Mouse (Mus musculus) MEL (cell line): ENCODE measurements around the gene Cep85l. TPM values are rescaled to one million over a fixed set of nuclear protein-coding genes. Genes with fewer than 3 reads are reported as not detected.

Experiments used
- DNase-seq: peaks from one replicate; pipeline ENCODE4 v3.0.0; 2011; ENCODE audit warnings: low read depth, low spot score
- H3K27ac ChIP-seq: 2 replicates; pipeline ENCODE4 v1.5.1; 2012; ENCODE audit warnings: low read depth, mild to moderate bottlenecking, control low read depth, low read length, moderate library complexity; ENCODE audit not compliant: control insufficient read depth
- H3K27me3 ChIP-seq, 2 experiments: fragments of 150-350 bp in 1 of 2; sonication (generic) in 1 of 2; 2 replicates each; pipeline ENCODE4 v1.6.1; 2012; ENCODE audit warnings: low read length in 2 of 2, mild to moderate bottlenecking in 2 of 2, improper control_type of control experiment in 1 of 2, moderate library complexity in 1 of 2; ENCODE audit not compliant: insufficient read depth in 2 of 2, control insufficient read depth in 1 of 2
- H3K36me3 ChIP-seq, 2 experiments: 2 replicates each; pipeline ENCODE4 v1.6.1; 2012 to 2014; ENCODE audit warnings: low read length in 2 of 2, improper control_type of control experiment in 1 of 2, inconsistent platforms in 1 of 2, mild to moderate bottlenecking in 1 of 2; ENCODE audit not compliant: insufficient read depth in 2 of 2, control insufficient read depth in 1 of 2
- H3K4me1 ChIP-seq, 2 experiments: fragments of 150-350 bp in 1 of 2; sonication (generic) in 1 of 2; 2 replicates each; pipeline ENCODE4 v1.6.1; 2012; ENCODE audit warnings: low read length in 2 of 2, improper control_type of control experiment in 1 of 2, mild to moderate bottlenecking in 1 of 2; ENCODE audit not compliant: insufficient read depth in 2 of 2, control insufficient read depth in 1 of 2
- H3K4me3 ChIP-seq, 2 experiments: fragments of 150-350 bp in 1 of 2; sonication (generic) in 1 of 2; 2 replicates each; pipeline ENCODE4 v1.5.1; 2012; ENCODE audit warnings: low read depth in 2 of 2, low read length in 2 of 2, mild to moderate bottlenecking in 2 of 2, moderate library complexity in 2 of 2, control low read depth in 1 of 2, improper control_type of control experiment in 1 of 2; ENCODE audit not compliant: control insufficient read depth in 1 of 2, insufficient read depth in 1 of 2
- H3K79me2 ChIP-seq: 2 replicates; pipeline ENCODE4 v1.6.1; 2012; ENCODE audit warnings: mild to moderate bottlenecking, low read length, moderate library complexity; ENCODE audit not compliant: control insufficient read depth, poor library complexity, insufficient read depth
- H3K9ac ChIP-seq: 2 replicates; pipeline ENCODE4 v1.6.1; 2012; ENCODE audit warnings: low read depth, mild to moderate bottlenecking, control low read depth, low read length, moderate library complexity; ENCODE audit not compliant: control insufficient read depth, poor library complexity, severe bottlenecking
- H3K9me3 ChIP-seq: fragments of 150-350 bp; sonication (generic); replicated peaks from 2 replicates; pipeline ENCODE4 v1.6.1; 2012; ENCODE audit warnings: mild to moderate bottlenecking, low read length, improper control_type of control experiment, moderate library complexity; ENCODE audit not compliant: insufficient read depth
- CTCF ChIP-seq, 3 experiments: IDR thresholded peaks in 2 of 3; conservative IDR thresholded peaks in 1 of 3; 2 replicates each; pipeline ENCODE4 v1.5.1; 2011 to 2012; ENCODE audit warnings: low read length in 3 of 3, low read depth in 2 of 3, mild to moderate bottlenecking in 2 of 3, improper control_type of control experiment in 1 of 3, inconsistent platforms in 1 of 3, mixed read lengths in 1 of 3, moderate library complexity in 1 of 3; ENCODE audit not compliant: control insufficient read depth in 1 of 3, insufficient read depth in 1 of 3, poor library complexity in 1 of 3, severe bottlenecking in 1 of 3
- ELF1 ChIP-seq: IDR thresholded peaks from 2 replicates; pipeline ENCODE4 v1.6.1; 2014; ENCODE audit warnings: low read depth, mild to moderate bottlenecking, inconsistent platforms, low read length, improper control_type of control experiment, moderate library complexity
- EP300 ChIP-seq, 2 experiments: IDR thresholded peaks; 2 replicates each; pipeline ENCODE4 v1.6.1; 2011; ENCODE audit warnings: improper control_type of control experiment in 2 of 2, low read length in 2 of 2, low read depth in 1 of 2, mild to moderate bottlenecking in 1 of 2
- MYB ChIP-seq: IDR thresholded peaks from 2 replicates; pipeline ENCODE4 v1.6.1; 2011; ENCODE audit warnings: mild to moderate bottlenecking, low read depth, low read length, improper control_type of control experiment
- NRF1 ChIP-seq: IDR thresholded peaks from 2 replicates; pipeline ENCODE4 v1.6.1; 2014; ENCODE audit warnings: low read depth, mild to moderate bottlenecking, inconsistent platforms, low read length, improper control_type of control experiment, moderate library complexity; ENCODE audit not compliant: poor library complexity, insufficient read depth, severe bottlenecking
- POLR2A ChIP-seq, 2 experiments: IDR thresholded peaks; 2 replicates each; pipeline ENCODE4 v1.6.1; 2011 to 2012; ENCODE audit warnings: low read length in 2 of 2, mild to moderate bottlenecking in 2 of 2, control low read depth in 1 of 2, improper control_type of control experiment in 1 of 2, low read depth in 1 of 2, moderate library complexity in 1 of 2; ENCODE audit not compliant: control insufficient read depth in 1 of 2, insufficient read depth in 1 of 2, poor library complexity in 1 of 2
- SIN3A ChIP-seq: IDR thresholded peaks from 2 replicates; pipeline ENCODE4 v1.6.1; 2012; ENCODE audit warnings: low read length, improper control_type of control experiment, inconsistent platforms
- SMC3 ChIP-seq: IDR thresholded peaks from 2 replicates; pipeline ENCODE4 v1.6.1; 2011; ENCODE audit warnings: low read depth, low read length, improper control_type of control experiment
- TBP ChIP-seq: IDR thresholded peaks from 2 replicates; pipeline ENCODE4 v1.8.0; 2011; ENCODE audit warnings: low read depth, low read length, improper control_type of control experiment
- USF2 ChIP-seq, 2 experiments: IDR thresholded peaks; 2 replicates each; pipeline ENCODE4 v1.6.1; 2011 to 2012; ENCODE audit warnings: improper control_type of control experiment in 2 of 2, low read length in 2 of 2, borderline replicate concordance in 1 of 2, inconsistent platforms in 1 of 2, low read depth in 1 of 2, mild to moderate bottlenecking in 1 of 2; ENCODE audit not compliant: insufficient read depth in 1 of 2
- ZC3H11A ChIP-seq: IDR thresholded peaks from 2 replicates; pipeline ENCODE4 v1.6.1; 2012; ENCODE audit warnings: low read depth, mild to moderate bottlenecking, inconsistent platforms, low read length, improper control_type of control experiment
- ZKSCAN1 ChIP-seq: IDR thresholded peaks from 2 replicates; pipeline ENCODE4 v1.6.1; 2012; ENCODE audit warnings: low read depth, mild to moderate bottlenecking, inconsistent platforms, low read length, improper control_type of control experiment, moderate library complexity
- ZNF384 ChIP-seq: IDR thresholded peaks from 2 replicates; pipeline ENCODE4 v1.6.1; 2012; ENCODE audit warnings: low read depth, mild to moderate bottlenecking, inconsistent platforms, low read length, improper control_type of control experiment
- polyA plus RNA-seq, 2 experiments: library from polyadenylated mRNA; stranded (reverse) in 1 of 2; unstranded in 1 of 2; fragments of >175 nt in 1 of 2; fragments of >200 nt in 1 of 2; gene quantifications; 2 replicates each; pipeline versions ENCODE4 v1.2.1 to v1.2.4; 2012; ENCODE audit warnings: low replicate concordance in 2 of 2, low read depth in 1 of 2; ENCODE audit not compliant: insufficient read length in 2 of 2, insufficient read depth in 1 of 2, missing spikeins in 1 of 2
- total RNA-seq: library from RNA; depleted of rRNA; stranded (reverse); fragments of 300-350 nt; gene quantifications from 2 replicates; pipeline ENCODE4 v1.2.3, GENCODE M21; 2012

Cep85l gene
- total and polyA plus RNA-seq, 3 experiments = 2.2 to 43.1 (median 3.0) TPM

DNA sequence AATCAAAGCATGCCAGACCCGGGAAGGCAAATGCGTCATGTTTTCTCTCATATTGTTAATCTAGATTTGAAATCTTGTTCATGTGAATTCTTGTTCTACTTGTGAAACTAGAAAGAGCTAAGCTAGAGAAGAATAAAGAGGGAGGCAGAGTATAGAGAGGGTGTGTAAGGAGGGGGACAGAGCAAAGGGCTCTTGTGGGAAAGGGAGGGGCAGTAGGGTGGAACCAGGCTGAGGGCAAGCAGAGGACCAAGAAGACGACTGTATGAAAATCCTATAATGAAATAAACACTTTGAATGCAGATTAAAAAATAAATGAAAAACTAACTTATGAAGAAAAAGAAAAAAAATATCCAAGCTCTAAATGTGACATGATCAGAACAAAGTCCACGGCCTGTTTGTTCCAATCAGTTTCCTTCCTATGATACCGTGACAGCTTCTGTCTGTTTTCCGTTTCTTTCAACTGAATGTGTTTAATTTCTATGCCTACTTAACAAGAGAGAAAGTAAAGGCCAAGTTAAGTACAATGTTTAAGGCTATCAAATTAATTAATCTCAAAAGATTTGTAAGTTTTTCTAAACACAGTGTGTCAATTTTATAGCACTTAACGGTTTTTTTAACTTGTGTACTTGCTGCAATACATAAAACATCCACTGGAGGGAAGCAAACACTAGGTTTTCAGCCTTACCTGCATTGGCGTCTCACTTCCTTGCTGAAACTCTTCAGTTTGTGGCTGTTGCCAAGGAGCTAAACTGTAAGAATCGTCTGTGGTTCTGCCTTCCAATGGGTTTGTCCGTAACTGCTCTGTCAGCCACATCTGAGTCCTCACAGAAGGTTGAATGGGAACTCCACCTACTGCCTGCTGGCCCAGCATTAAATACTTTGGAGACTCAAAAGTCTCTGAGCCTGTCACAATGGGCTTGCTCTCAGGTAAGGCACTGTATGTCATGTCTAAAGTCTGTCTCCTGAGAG, 31.7 kb downstream of the Cep85l start:
- peaks cover 0 to 12% of the 10 kb centered on the region in 2 experiments; a peak in 2 of 4 replicates for H3K36me3 ChIP-seq
- H3K27ac ChIP-seq = peak overlapping the region; percentile 30; the same call in 1 of the 2 replicates
- no peak overlapping the region for H3K4me3 ChIP-seq
- no peaks in the 10 kb centered on the region for H3K27me3 ChIP-seq
- peaks cover 2 to 12% of the 10 kb centered on the region in 2 experiments for H3K4me1 ChIP-seq
- H3K79me2 ChIP-seq = 0 out of 2 replicates have a peak, but pooled peaks cover 1% of the 10 kb centered on the region
- H3K9ac ChIP-seq = no peak overlapping the region
- peak; percentile 99 for TF ChIP-seq ZC3H11A
- peak; percentile 98 for TF ChIP-seq SMC3
- TF ChIP-seq TBP = peak; percentile 34; the same call in 1 of the 2 replicates
- TF ChIP-seq NRF1 = no peak
- TF ChIP-seq MYB = peak; percentile 63; the same call in 1 of the 2 replicates
- TF ChIP-seq EP300 (IDR thresholded peaks at IDR 0.05; ENCODE audit: low read depth in 1 of 2, low read length in 2 of 2) = peak in 1 of 2 experiments; percentile 8; a peak in 1 of 4 replicates
- no peak for TF ChIP-seq USF2 (IDR thresholded peaks at IDR 0.05; ENCODE audit: borderline replicate concordance in 1 of 2, insufficient read depth in 1 of 2, low read depth in 1 of 2, low read length in 2 of 2)
- peak; percentile 51 to 99 (median 69) for TF ChIP-seq CTCF (IDR thresholded peaks at IDR 0.05 in 2 of 3, conservative IDR thresholded peaks at IDR 0.05 in 1 of 3; ENCODE audit: control insufficient read depth in 1 of 3, insufficient read depth in 1 of 3, low read depth in 2 of 3, low read length in 3 of 3, poor library complexity in 1 of 3, severe bottlenecking in 1 of 3)
- peak; percentile 86 for TF ChIP-seq ZNF384
- peak; percentile 46; the same call in 1 of the 2 replicates for TF ChIP-seq ELF1
- TF ChIP-seq POLR2A (IDR thresholded peaks at IDR 0.05; ENCODE audit: control insufficient read depth in 1 of 2, insufficient read depth in 1 of 2, low read depth in 1 of 2, low read length in 2 of 2, poor library complexity in 1 of 2) = no peak
- peak; percentile 77 for TF ChIP-seq SIN3A
- H3K9me3 ChIP-seq = no peaks in the 10 kb centered on the region
- DNase-seq = peak; percentile 89

- H3K4me3 ChIP-seq = no peak overlapping the region
- no peaks in the 10 kb centered on the region for H3K79me2 ChIP-seq
- no peak for TF ChIP-seq ZKSCAN1
- no peak overlapping the region for H3K9ac ChIP-seq
- no peak overlapping the region for H3K27ac ChIP-seq
- DNase-seq = no peak
- no peaks in the 10 kb centered on the region for H3K27me3 ChIP-seq
- H3K36me3 ChIP-seq = peaks cover 0 to 14% of the 10 kb centered on the region in 2 experiments; a peak in 2 of 4 replicates
- H3K9me3 ChIP-seq = no peaks in the 10 kb centered on the region
- peaks cover 4 to 12% of the 10 kb centered on the region in 2 experiments for H3K4me1 ChIP-seq
These were observed 32.8 kb downstream of the Cep85l start for GRCm38 (mm10) chr10:53346916-53347315.
